Mouse (Mus musculus): ENCODE data around the gene Ipo9.

Ipo9 gene

GRCm38 (mm10) chr1:135429901-135430668 lies at the start of gene Ipo9:
Gene Ipo9 (minus strand): TSS chr1:135430499.
- DNase-seq: peak; percentile 86

GRCm38 (mm10) chr1:135475571-135475895 lies 45.2 kb upstream of the Ipo9 start:
- no peak for DNase-seq

GRCm38 (mm10) chr1:135474861-135475570 lies 44.7 kb upstream of the Ipo9 start:
- no peak for DNase-seq

- no peak for DNase-seq
Observed at GRCm38 (mm10) chr1:135472536-135472935, 42.2 kb upstream of the Ipo9 start.

- DNase-seq: no peak
Observed at GRCm38 (mm10) chr1:135471742-135472141, 41.4 kb upstream of the Ipo9 start.

GRCm38 (mm10) chr1:135470546-135470945 lies 40.2 kb upstream of the Ipo9 start:
- DNase-seq: no peak

GRCm38 (mm10) chr1:135467462-135467861 lies 37.2 kb upstream of the Ipo9 start:
- no peak for DNase-seq

GRCm38 (mm10) chr1:135466935-135467334 lies 36.6 kb upstream of the Ipo9 start:
- DNase-seq: no peak

GRCm38 (mm10) chr1:135465734-135466133 lies 35.4 kb upstream of the Ipo9 start:
- DNase-seq: no peak

GRCm38 (mm10) chr1:135462736-135463135 lies 32.4 kb upstream of the Ipo9 start:
- no peak for DNase-seq

GRCm38 (mm10) chr1:135462304-135462703 lies 32.0 kb upstream of the Ipo9 start:
- DNase-seq: peak; percentile 26

GRCm38 (mm10) chr1:135461097-135461730 lies 30.9 kb upstream of the Ipo9 start:
- peak; percentile 26 for DNase-seq

GRCm38 (mm10) chr1:135460521-135460920 lies 30.2 kb upstream of the Ipo9 start:
- no peak for DNase-seq

- no peak for DNase-seq
Observed at GRCm38 (mm10) chr1:135457860-135458259, 27.6 kb upstream of the Ipo9 start.

GRCm38 (mm10) chr1:135452259-135452658 lies 22.0 kb upstream of the Ipo9 start:
- no peak for DNase-seq

GRCm38 (mm10) chr1:135451419-135451818 lies 21.1 kb upstream of the Ipo9 start:
- DNase-seq: no peak

- no peak for DNase-seq
Observed at GRCm38 (mm10) chr1:135449876-135450275, 19.6 kb upstream of the Ipo9 start.

GRCm38 (mm10) chr1:135448940-135449339 lies 18.6 kb upstream of the Ipo9 start:
- no peak for DNase-seq

- DNase-seq: no peak
Observed at GRCm38 (mm10) chr1:135443506-135443905, 13.2 kb upstream of the Ipo9 start.

GRCm38 (mm10) chr1:135441861-135442260 lies 11.6 kb upstream of the Ipo9 start:
- no peak for DNase-seq

GRCm38 (mm10) chr1:135440986-135441385 lies 10.7 kb upstream of the Ipo9 start:
- DNase-seq: no peak

GRCm38 (mm10) chr1:135438801-135439200 lies 8.5 kb upstream of the Ipo9 start:
- DNase-seq: no peak

- no peak for DNase-seq
Observed at GRCm38 (mm10) chr1:135435823-135436222, 5.5 kb upstream of the Ipo9 start.

GRCm38 (mm10) chr1:135430669-135431017 lies 344 bp upstream of the Ipo9 start:
- DNase-seq: no peak
